Mouse (Mus musculus): ENCODE results near the gene Tmed3. TPM values are rescaled to one million over a fixed set of nuclear protein-coding genes. Genes with fewer than 3 reads are reported as not detected.

The Tmed3 gene
- polyA plus RNA-seq, 1 experiment from 2014 or later: 63.7 TPM

GRCm38 (mm10) chr9:89695143-89695542 is 9.7 kb downstream of the Tmed3 start:
- no peak overlapping the region for H3K9ac ChIP-seq (ENCODE audit: low read depth, low read length)
- no peaks in the 10 kb centered on the region for H3K4me1 ChIP-seq (replicated peaks; ENCODE audit: control insufficient read depth, insufficient read depth, low read length)
- no peak overlapping the region for H3K27ac ChIP-seq (ENCODE audit: low read depth, low read length)
- no peak for ATAC-seq (replicated peaks; ENCODE audit: low FRiP score)
- H3K4me3 ChIP-seq (ENCODE audit: low read depth, low read length): no peak overlapping the region
- peaks cover 6% of the 10 kb centered on the region; the same call in 1 of the 2 replicates for H3K36me3 ChIP-seq (ENCODE audit: control insufficient read depth, insufficient read depth, low read length)
- WGBS: 71% methylated on average over 1 of the region's 1 CpGs
- H3K9me3 ChIP-seq (ENCODE audit: control insufficient read depth, low read length): no peaks in the 10 kb centered on the region
- no peak for DNase-seq (ENCODE audit: low spot score)
- no peaks in the 10 kb centered on the region for H3K27me3 ChIP-seq (replicated peaks; ENCODE audit: control insufficient read depth, insufficient read depth, low read length)
- H3K4me2 ChIP-seq: no peak overlapping the region

DNA sequence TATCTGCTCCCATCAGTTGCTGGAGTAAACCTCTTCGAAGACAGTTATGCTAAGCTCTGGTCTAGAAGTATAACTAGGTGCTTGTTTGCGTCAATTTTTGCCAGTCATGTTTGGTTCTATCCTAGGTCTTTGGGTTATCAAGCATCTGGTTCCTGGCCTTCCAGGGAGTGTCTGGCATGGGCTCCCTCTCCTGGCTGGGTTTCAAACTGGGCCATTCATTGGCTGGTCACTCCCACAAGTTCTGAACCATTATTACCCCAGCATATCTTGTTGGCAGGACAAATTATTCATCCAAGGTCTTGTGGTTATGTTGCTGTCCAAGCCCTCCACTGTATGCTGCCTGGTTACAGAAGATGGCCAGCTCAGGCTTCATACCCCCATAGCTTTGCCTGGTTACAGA is 11.2 kb downstream of the Tmed3 start:
- ATAC-seq (replicated peaks; ENCODE audit: low FRiP score): no peak

GRCm38 (mm10) chr9:89689179-89689578 is 15.7 kb downstream of the Tmed3 start:
- no peak overlapping the region for H3K4me3 ChIP-seq (ENCODE audit: low read depth, low read length)
- no peak overlapping the region for H3K9ac ChIP-seq (ENCODE audit: low read depth, low read length)
- ATAC-seq (replicated peaks; ENCODE audit: low FRiP score) (no peak), DNase-seq (ENCODE audit: low spot score) (no peak)
- H3K4me2 ChIP-seq: no peak overlapping the region
- no peak overlapping the region for H3K27ac ChIP-seq (ENCODE audit: low read depth, low read length)
- no peaks in the 10 kb centered on the region for H3K27me3 ChIP-seq (replicated peaks; ENCODE audit: control insufficient read depth, insufficient read depth, low read length)
- H3K36me3 ChIP-seq (ENCODE audit: control insufficient read depth, insufficient read depth, low read length): no peaks in the 10 kb centered on the region
- WGBS: 51% methylated on average over 1 of the region's 1 CpGs
- no peaks in the 10 kb centered on the region for H3K4me1 ChIP-seq (replicated peaks; ENCODE audit: control insufficient read depth, insufficient read depth, low read length)
- no peaks in the 10 kb centered on the region for H3K9me3 ChIP-seq (ENCODE audit: control insufficient read depth, low read length)

More for the DNA sequence above, 11.2 kb downstream of the Tmed3 start:
- Histone ChIP-seq H3K4me1 (replicated peaks; ENCODE audit: control insufficient read depth, insufficient read depth, low read length) (no peaks in the 10 kb centered on the region), H3K9me3 (ENCODE audit: control insufficient read depth, low read length) (no peaks in the 10 kb centered on the region), H3K4me3 (ENCODE audit: low read depth, low read length) (no peak overlapping the region), H3K4me2 (no peak overlapping the region), H3K9ac (ENCODE audit: low read depth, low read length) (no peak overlapping the region), H3K27ac (ENCODE audit: low read depth, low read length) (no peak overlapping the region), H3K27me3 (replicated peaks; ENCODE audit: control insufficient read depth, insufficient read depth, low read length) (no peaks in the 10 kb centered on the region), H3K36me3 (ENCODE audit: control insufficient read depth, insufficient read depth, low read length) (0 out of 2 replicates have a peak, but pooled peaks cover 2% of the 10 kb centered on the region)
- WGBS: 81% methylated on average over 2 of the region's 2 CpGs
- no peak for DNase-seq (ENCODE audit: low spot score)

- ATAC-seq (replicated peaks; ENCODE audit: low FRiP score) (0 out of 2 replicates have a peak, but pooled peaks have one; percentile 39), DNase-seq (ENCODE audit: low spot score) (no peak)
- H3K9me3 ChIP-seq (ENCODE audit: control insufficient read depth, low read length): no peaks in the 10 kb centered on the region
- H3K27me3 ChIP-seq (replicated peaks; ENCODE audit: control insufficient read depth, insufficient read depth, low read length): no peaks in the 10 kb centered on the region
- H3K4me2 ChIP-seq: no peak overlapping the region
- no peak overlapping the region for H3K4me3 ChIP-seq (ENCODE audit: low read depth, low read length)
- no peak overlapping the region for H3K9ac ChIP-seq (ENCODE audit: low read depth, low read length)
- no peaks in the 10 kb centered on the region for H3K4me1 ChIP-seq (replicated peaks; ENCODE audit: control insufficient read depth, insufficient read depth, low read length)
- no peaks in the 10 kb centered on the region for H3K36me3 ChIP-seq (ENCODE audit: control insufficient read depth, insufficient read depth, low read length)
- WGBS: 55% methylated on average over 10 of the region's 10 CpGs
- H3K27ac ChIP-seq (ENCODE audit: low read depth, low read length): no peak overlapping the region
Observed at GRCm38 (mm10) chr9:89687503-89688226, 17.2 kb downstream of the Tmed3 start.

DNA sequence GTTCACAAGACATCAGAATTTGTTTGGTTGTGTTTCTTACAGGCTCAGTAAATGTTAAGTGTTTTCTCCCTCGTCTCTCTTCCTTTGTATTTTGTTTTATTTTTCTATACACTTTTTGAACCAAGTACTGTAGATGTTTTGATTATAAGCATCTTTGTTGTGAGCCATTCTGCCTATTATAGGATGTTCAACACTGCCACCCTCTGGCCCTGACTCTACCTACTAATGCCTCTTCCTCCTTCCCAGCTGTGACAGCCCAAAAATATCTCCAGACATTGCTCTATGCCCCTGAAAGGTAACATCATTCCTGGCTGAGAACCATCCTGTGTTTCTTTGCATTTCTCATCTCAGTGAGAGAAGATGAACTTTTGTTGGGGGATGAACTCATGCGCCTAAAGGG is 18.6 kb downstream of the Tmed3 start:
- H3K9me3 ChIP-seq (ENCODE audit: control insufficient read depth, low read length): no peaks in the 10 kb centered on the region
- H3K4me1 ChIP-seq (replicated peaks; ENCODE audit: control insufficient read depth, insufficient read depth, low read length): no peaks in the 10 kb centered on the region
- 56% methylated on average over 2 of the region's 2 CpGs for WGBS
- H3K4me3 ChIP-seq (ENCODE audit: low read depth, low read length): no peak overlapping the region
- no peak overlapping the region for H3K9ac ChIP-seq (ENCODE audit: low read depth, low read length)
- H3K36me3 ChIP-seq (ENCODE audit: control insufficient read depth, insufficient read depth, low read length): no peaks in the 10 kb centered on the region
- H3K27ac ChIP-seq (ENCODE audit: low read depth, low read length): no peak overlapping the region
- no peak for DNase-seq (ENCODE audit: low spot score)
- H3K4me2 ChIP-seq: no peak overlapping the region
- H3K27me3 ChIP-seq (replicated peaks; ENCODE audit: control insufficient read depth, insufficient read depth, low read length): no peaks in the 10 kb centered on the region
- no peak for ATAC-seq (replicated peaks; ENCODE audit: low FRiP score)

DNA sequence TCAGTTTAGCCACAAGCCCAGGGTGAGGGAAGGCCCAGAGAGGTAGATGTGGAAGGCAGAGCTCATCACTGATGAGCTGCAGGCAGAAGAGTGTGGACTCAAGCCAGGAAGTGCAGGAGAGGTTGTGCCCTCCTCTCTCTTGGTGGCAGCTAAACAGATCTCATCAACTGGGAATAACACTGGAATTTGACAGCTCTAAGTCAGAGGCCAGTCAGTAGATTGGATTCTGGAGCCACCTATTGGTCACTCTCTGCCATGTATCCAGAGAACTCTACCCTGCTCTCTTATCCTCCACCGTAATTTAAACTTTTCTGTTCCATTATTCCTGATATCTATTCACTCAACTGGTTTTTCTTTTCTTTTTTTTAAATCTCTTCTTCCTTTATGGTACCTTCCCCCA is 25.9 kb downstream of the Tmed3 start:
- ATAC-seq (replicated peaks; ENCODE audit: low FRiP score) (no peak), DNase-seq (ENCODE audit: low spot score) (no peak)
- H3K4me2 ChIP-seq: no peak overlapping the region
- WGBS: 59% methylated on average over 1 of the region's 1 CpGs
- no peaks in the 10 kb centered on the region for H3K36me3 ChIP-seq (ENCODE audit: control insufficient read depth, insufficient read depth, low read length)
- no peaks in the 10 kb centered on the region for H3K27me3 ChIP-seq (replicated peaks; ENCODE audit: control insufficient read depth, insufficient read depth, low read length)
- no peak overlapping the region for H3K9ac ChIP-seq (ENCODE audit: low read depth, low read length)
- H3K27ac ChIP-seq (ENCODE audit: low read depth, low read length): no peak overlapping the region
- H3K4me1 ChIP-seq (replicated peaks; ENCODE audit: control insufficient read depth, insufficient read depth, low read length): no peaks in the 10 kb centered on the region
- no peak overlapping the region for H3K4me3 ChIP-seq (ENCODE audit: low read depth, low read length)
- no peaks in the 10 kb centered on the region for H3K9me3 ChIP-seq (ENCODE audit: control insufficient read depth, low read length)

DNA sequence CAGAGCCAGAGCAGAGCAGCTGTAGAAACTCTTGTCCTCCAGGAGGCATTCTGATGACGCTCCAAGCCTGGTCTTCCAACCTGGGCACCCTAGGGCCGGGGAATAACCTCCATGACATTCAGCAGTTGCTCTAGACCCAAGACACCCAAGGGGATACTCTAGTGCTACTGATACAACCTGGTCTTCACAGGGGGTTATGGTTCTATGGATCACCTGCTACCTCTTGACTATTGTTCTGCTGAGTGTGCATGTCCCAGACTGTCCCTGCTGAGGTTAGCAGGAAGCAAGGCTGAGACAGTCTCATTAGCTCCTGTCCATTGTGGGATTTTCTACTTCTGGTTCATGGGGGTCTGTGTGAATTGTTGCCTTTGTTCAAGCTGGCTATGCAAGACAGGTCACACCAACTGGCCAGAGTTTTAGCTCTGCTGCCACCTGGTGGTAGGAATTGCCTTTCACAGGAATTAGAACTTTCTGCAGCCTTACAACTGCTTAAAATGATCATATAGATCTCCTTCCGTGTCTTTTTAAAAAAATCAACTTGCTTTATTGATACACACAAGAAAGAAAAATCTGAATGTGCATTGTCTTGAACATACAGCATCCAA is 30.8 kb downstream of the Tmed3 start:
- no peak overlapping the region for H3K4me3 ChIP-seq (ENCODE audit: low read depth, low read length)
- no peaks in the 10 kb centered on the region for H3K36me3 ChIP-seq (ENCODE audit: control insufficient read depth, insufficient read depth, low read length)
- no peak overlapping the region for H3K9ac ChIP-seq (ENCODE audit: low read depth, low read length)
- WGBS: 43% methylated on average over 3 of the region's 3 CpGs
- ATAC-seq (replicated peaks; ENCODE audit: low FRiP score) (peak; percentile 49), DNase-seq (ENCODE audit: low spot score) (peak; percentile 55)
- no peak overlapping the region for H3K4me2 ChIP-seq
- no peak overlapping the region for H3K27ac ChIP-seq (ENCODE audit: low read depth, low read length)
- no peaks in the 10 kb centered on the region for H3K9me3 ChIP-seq (ENCODE audit: control insufficient read depth, low read length)
- no peaks in the 10 kb centered on the region for H3K4me1 ChIP-seq (replicated peaks; ENCODE audit: control insufficient read depth, insufficient read depth, low read length)
- H3K27me3 ChIP-seq (replicated peaks; ENCODE audit: control insufficient read depth, insufficient read depth, low read length): no peaks in the 10 kb centered on the region

GRCm38 (mm10) chr9:89673402-89673801 is 31.5 kb downstream of the Tmed3 start:
- Histone ChIP-seq H3K4me3 (ENCODE audit: low read depth, low read length) (no peak overlapping the region), H3K27me3 (replicated peaks; ENCODE audit: control insufficient read depth, insufficient read depth, low read length) (no peaks in the 10 kb centered on the region), H3K4me1 (replicated peaks; ENCODE audit: control insufficient read depth, insufficient read depth, low read length) (no peaks in the 10 kb centered on the region), H3K27ac (ENCODE audit: low read depth, low read length) (no peak overlapping the region), H3K9me3 (ENCODE audit: control insufficient read depth, low read length) (no peaks in the 10 kb centered on the region), H3K9ac (ENCODE audit: low read depth, low read length) (no peak overlapping the region), H3K4me2 (no peak overlapping the region), H3K36me3 (ENCODE audit: control insufficient read depth, insufficient read depth, low read length) (no peaks in the 10 kb centered on the region)
- WGBS: 74% methylated on average over 1 of the region's 1 CpGs
- ATAC-seq (replicated peaks; ENCODE audit: low FRiP score) (no peak), DNase-seq (ENCODE audit: low spot score) (no peak)

DNA sequence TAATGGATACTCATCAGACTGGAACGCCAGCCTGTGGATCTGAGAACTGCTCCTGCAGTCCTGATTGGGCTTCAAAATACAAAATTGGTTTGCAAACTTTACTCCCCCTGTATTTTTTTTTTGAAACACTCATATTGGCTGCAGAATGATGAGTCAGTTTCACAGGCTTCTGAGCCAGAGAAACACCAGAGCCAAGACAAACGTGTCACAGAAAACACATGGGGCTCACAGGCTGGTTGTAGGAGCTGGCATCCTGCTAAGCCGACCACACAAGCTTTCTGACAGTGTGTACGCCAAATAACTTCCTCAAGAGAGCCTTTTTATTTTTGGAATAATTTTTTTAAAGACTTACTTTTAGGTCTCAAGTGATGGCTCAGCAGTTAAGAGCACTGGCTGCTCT is 35.0 kb downstream of the Tmed3 start:
- Histone ChIP-seq H3K9me3 (ENCODE audit: control insufficient read depth, low read length) (no peaks in the 10 kb centered on the region), H3K4me2 (no peak overlapping the region), H3K9ac (ENCODE audit: low read depth, low read length) (no peak overlapping the region), H3K27ac (ENCODE audit: low read depth, low read length) (no peak overlapping the region), H3K36me3 (ENCODE audit: control insufficient read depth, insufficient read depth, low read length) (no peaks in the 10 kb centered on the region), H3K27me3 (replicated peaks; ENCODE audit: control insufficient read depth, insufficient read depth, low read length) (no peaks in the 10 kb centered on the region), H3K4me3 (ENCODE audit: low read depth, low read length) (no peak overlapping the region), H3K4me1 (replicated peaks; ENCODE audit: control insufficient read depth, insufficient read depth, low read length) (no peaks in the 10 kb centered on the region)
- ATAC-seq (replicated peaks; ENCODE audit: low FRiP score) (no peak), DNase-seq (ENCODE audit: low spot score) (no peak)
- 71% methylated on average over 4 of the region's 4 CpGs for WGBS

Measured in liver, embryonic 11.5 days (tissue).